Mouse (Mus musculus) fibroblast of lung, adult 2 months (primary cell): ENCODE results near the gene 9330161L09Rik.
A peak's percentile ranks its signal among the peaks of the same experiment; 100 is the strongest.

Experiments used
- DNase-seq: peaks from one replicate; pipeline ENCODE4 v3.0.0-alpha.2; 2011; ENCODE audit warnings: low read depth

9330161L09Rik gene

GRCm38 (mm10) chr12:103388505-103389347, 18.9 kb downstream of the 9330161L09Rik start, which contains the start of gene Otub2:
TSS of gene Otub2 (plus strand) at chr12:103388682.
- peak; percentile 94 for DNase-seq

GRCm38 (mm10) chr12:103380226-103380625, 27.4 kb downstream of the 9330161L09Rik start:
- DNase-seq = no peak

- no peak for DNase-seq
Observed at GRCm38 (mm10) chr12:103376774-103377173, 30.8 kb downstream of the 9330161L09Rik start.

GRCm38 (mm10) chr12:103376124-103376523, 31.5 kb downstream of the 9330161L09Rik start:
- no peak for DNase-seq

- no peak for DNase-seq
Observed at GRCm38 (mm10) chr12:103373530-103374236, 33.9 kb downstream of the 9330161L09Rik start.

GRCm38 (mm10) chr12:103371711-103372110, 35.9 kb downstream of the 9330161L09Rik start:
- no peak for DNase-seq

GRCm38 (mm10) chr12:103370861-103371260, 36.8 kb downstream of the 9330161L09Rik start:
- no peak for DNase-seq

- no peak for DNase-seq
Observed at GRCm38 (mm10) chr12:103368777-103369176, 38.8 kb downstream of the 9330161L09Rik start.

GRCm38 (mm10) chr12:103368326-103368669, 39.3 kb downstream of the 9330161L09Rik start:
- no peak for DNase-seq

GRCm38 (mm10) chr12:103367620-103368325, 39.8 kb downstream of the 9330161L09Rik start:
- no peak for DNase-seq

- no peak for DNase-seq
Observed at GRCm38 (mm10) chr12:103367171-103367570, 40.4 kb downstream of the 9330161L09Rik start.

- no peak for DNase-seq
Observed at GRCm38 (mm10) chr12:103362336-103362735, 45.3 kb downstream of the 9330161L09Rik start.

- no peak for DNase-seq
Observed at GRCm38 (mm10) chr12:103361539-103362307, 45.9 kb downstream of the 9330161L09Rik start.

GRCm38 (mm10) chr12:103360812-103361211, 46.8 kb downstream of the 9330161L09Rik start:
- DNase-seq = no peak

- DNase-seq = no peak
Observed at GRCm38 (mm10) chr12:103358951-103359801, 48.4 kb downstream of the 9330161L09Rik start.

GRCm38 (mm10) chr12:103358216-103358615, 49.4 kb downstream of the 9330161L09Rik start:
- DNase-seq = no peak
